ENCODE assay signal across 8 mouse cellular contexts in the genomic region with DNA sequence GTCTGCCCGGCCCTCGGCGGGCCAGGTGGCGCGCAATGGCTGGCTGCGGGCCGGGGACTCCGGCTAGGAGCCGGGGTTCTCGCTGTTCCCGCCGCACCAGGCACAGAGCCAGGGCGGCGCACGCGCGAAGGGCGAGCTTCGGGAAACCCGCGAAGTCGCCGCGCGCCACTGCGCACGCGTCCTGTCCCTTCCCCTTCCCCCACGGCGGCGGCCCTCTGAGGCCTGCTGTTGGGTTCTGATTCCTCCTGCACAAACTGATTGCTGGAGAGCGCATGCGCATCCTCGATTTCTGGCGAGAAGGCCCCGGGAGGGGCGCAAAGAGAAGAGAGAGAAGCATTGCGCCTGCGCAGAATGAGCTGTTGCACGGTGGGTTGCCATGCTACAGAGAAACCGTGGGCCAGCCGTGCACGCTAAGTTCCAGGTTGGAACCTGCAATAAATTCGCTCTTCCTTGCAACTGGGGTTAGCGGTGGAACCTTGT. TPM values are rescaled to one million over a fixed set of nuclear protein-coding genes. Genes with fewer than 3 reads are reported as not detected.
DNase-seq lines count a peak whose midpoint lies in the region; ATAC-seq lines count a peak whose summit lies in the region.

No protein-coding gene starts in this region.

- peak; percentile 98 for DNase-seq in adipocyte (ENCODE audit: low spot score)
- peak; percentile 100 for DNase-seq in embryo, embryonic 10 days (ENCODE audit: low spot score)
- peak; percentile 99 for DNase-seq in gastrocnemius, postnatal 10 days
- peak; percentile 99 for DNase-seq in induced T-regulatory cell, adult 2 months (ENCODE audit: low read depth)
- peak; percentile 99 for DNase-seq in left cerebral cortex, adult 9 months (ENCODE audit: low spot score in 2 of 2)
- DNase-seq in right cerebral cortex, postnatal 14 days = peak; percentile 99
- peak; percentile 99 for DNase-seq in urinary bladder, postnatal 4 days (ENCODE audit: low spot score in 2 of 2)

- peak; percentile 59 for ATAC-seq in megakaryocyte progenitor cell, adult 5-6 weeks (replicated peaks; ENCODE audit: poor library complexity)

RNA-seq across cellular contexts. Expression of gene Yjefn3, which starts 0.6 kb away (rescaled TPM):
- 1 to 10 TPM; 9.0 to 9.5 TPM for total RNA-seq in gastrocnemius, postnatal 10 days (2021)
- not detected in 2 replicates for total RNA-seq in megakaryocyte progenitor cell, adult 5-6 weeks (2015)
- total RNA-seq in megakaryocyte progenitor cell, adult 5-6 weeks (2017) = 0.37 TPM in 1 of 2 replicates, not detected in the other

RNA-seq across cellular contexts. Expression of gene Ndufa13, which starts 0.7 kb away (rescaled TPM):
- total RNA-seq in gastrocnemius, postnatal 10 days (2021) = 100 to 1,000 TPM; 236 to 268 TPM
- total RNA-seq in megakaryocyte progenitor cell, adult 5-6 weeks (2015) = 48.2 and 51.8 TPM in 2 replicates
- 99.5 and 114 TPM in 2 replicates for total RNA-seq in megakaryocyte progenitor cell, adult 5-6 weeks (2017)

RNA-seq across cellular contexts. Expression of gene Tssk6, which starts 1.1 kb away (rescaled TPM):
- total RNA-seq in gastrocnemius, postnatal 10 days (2021) = under 1 TPM in 1 of 2 experiments, not detected in 1; 0.38 TPM
- total RNA-seq in megakaryocyte progenitor cell, adult 5-6 weeks (2015) = 0.49 and 0.52 TPM in 2 replicates
- total RNA-seq in megakaryocyte progenitor cell, adult 5-6 weeks (2017) = 0.08 and 0.57 TPM in 2 replicates

RNA-seq across cellular contexts. Expression of gene Cilp2, which starts 15.6 kb away (rescaled TPM):
- 10 to 100 TPM; 25.3 to 28.4 TPM for total RNA-seq in gastrocnemius, postnatal 10 days (2021)
- not detected in 2 replicates for total RNA-seq in megakaryocyte progenitor cell, adult 5-6 weeks (2015)
- total RNA-seq in megakaryocyte progenitor cell, adult 5-6 weeks (2017) = not detected in 2 replicates

Comparison
In these comparisons a context has a peak if more than half of its experiments do, and no peak if none do; other contexts are left out.
1. Peak in every context shown above with its lines: DNase-seq and ATAC-seq.
2. RNA of gene Yjefn3, which starts 0.6 kb away (total RNA-seq): 9.0 to 9.5 TPM in gastrocnemius, postnatal 10 days; 0.37 TPM in megakaryocyte progenitor cell, adult 5-6 weeks; every median in the first group is over 4 times any median in the second.